Mouse (Mus musculus): Measurements from ENCODE around the gene Fam19a1. TPM values are rescaled to one million over a fixed set of nuclear protein-coding genes. Genes with fewer than 3 reads are reported as not detected.

Gene Fam19a1
- polyA plus RNA-seq, 1 experiment, result 0.20 TPM

- 68% methylated on average over 2 of the region's 2 CpGs for WGBS
- H3K4me3 ChIP-seq (ENCODE audit: insufficient read depth, low read depth, low read length), result no peak overlapping the region
- H3K27ac ChIP-seq (ENCODE audit: insufficient read depth, low read depth, low read length), result no peak overlapping the region
- DNase-seq, result no peak
- no peaks in the 10 kb centered on the region for H3K36me3 ChIP-seq (ENCODE audit: control insufficient read depth, insufficient read depth, low read length)
- no peaks in the 10 kb centered on the region for H3K27me3 ChIP-seq (replicated peaks; ENCODE audit: control insufficient read depth, insufficient read depth, low read length)
- H3K4me1 ChIP-seq (ENCODE audit: control insufficient read depth, insufficient read depth, low read length), result no peaks in the 10 kb centered on the region
- TF ChIP-seq CTCF (conservative IDR thresholded peaks at IDR 0.05; ENCODE audit: insufficient read depth, insufficient read length, low read depth, low read length) (no peak), POLR2A (IDR thresholded peaks at IDR 0.05; ENCODE audit: low read depth, low read length) (no peak)
Observed at GRCm38 (mm10) chr6:96254815-96255214, 141.9 kb downstream of the Fam19a1 start.

GRCm38 (mm10) chr6:96258651-96259050 lies 145.7 kb downstream of the Fam19a1 start:
- WGBS, result 90% methylated on average over 3 of the region's 3 CpGs
- TF ChIP-seq POLR2A (IDR thresholded peaks at IDR 0.05; ENCODE audit: low read depth, low read length) (no peak), CTCF (conservative IDR thresholded peaks at IDR 0.05; ENCODE audit: insufficient read depth, insufficient read length, low read depth, low read length) (no peak)
- no peak for DNase-seq

GRCm38 (mm10) chr6:96266456-96266855 lies 153.5 kb downstream of the Fam19a1 start:
- DNase-seq, result no peak
- TF ChIP-seq POLR2A (IDR thresholded peaks at IDR 0.05; ENCODE audit: low read depth, low read length) (no peak), CTCF (conservative IDR thresholded peaks at IDR 0.05; ENCODE audit: insufficient read depth, insufficient read length, low read depth, low read length) (no peak)

More at GRCm38 (mm10) chr6:96258651-96259050, 145.7 kb downstream of the Fam19a1 start:
- H3K36me3 ChIP-seq (ENCODE audit: control insufficient read depth, insufficient read depth, low read length), result no peaks in the 10 kb centered on the region
- H3K27me3 ChIP-seq (replicated peaks; ENCODE audit: control insufficient read depth, insufficient read depth, low read length), result no peaks in the 10 kb centered on the region; the same call in 1 of the 2 replicates
- H3K4me3 ChIP-seq (ENCODE audit: insufficient read depth, low read depth, low read length), result no peak overlapping the region
- H3K27ac ChIP-seq (ENCODE audit: insufficient read depth, low read depth, low read length), result no peak overlapping the region
- no peaks in the 10 kb centered on the region for H3K4me1 ChIP-seq (ENCODE audit: control insufficient read depth, insufficient read depth, low read length)

GRCm38 (mm10) chr6:96268788-96269187 lies 155.8 kb downstream of the Fam19a1 start:
- TF ChIP-seq CTCF (conservative IDR thresholded peaks at IDR 0.05; ENCODE audit: insufficient read depth, insufficient read length, low read depth, low read length) (no peak), POLR2A (IDR thresholded peaks at IDR 0.05; ENCODE audit: low read depth, low read length) (no peak)
- Histone ChIP-seq H3K27me3 (replicated peaks; ENCODE audit: control insufficient read depth, insufficient read depth, low read length) (no peaks in the 10 kb centered on the region), H3K36me3 (ENCODE audit: control insufficient read depth, insufficient read depth, low read length) (no peaks in the 10 kb centered on the region), H3K4me1 (ENCODE audit: control insufficient read depth, insufficient read depth, low read length) (no peaks in the 10 kb centered on the region), H3K4me3 (ENCODE audit: insufficient read depth, low read depth, low read length) (no peak overlapping the region), H3K27ac (ENCODE audit: insufficient read depth, low read depth, low read length) (no peak overlapping the region)
- DNase-seq, result no peak

More at GRCm38 (mm10) chr6:96266456-96266855, 153.5 kb downstream of the Fam19a1 start:
- no peak overlapping the region for H3K4me3 ChIP-seq (ENCODE audit: insufficient read depth, low read depth, low read length)
- WGBS, result 84% methylated on average over 4 of the region's 4 CpGs
- H3K36me3 ChIP-seq (ENCODE audit: control insufficient read depth, insufficient read depth, low read length), result no peaks in the 10 kb centered on the region
- H3K27me3 ChIP-seq (replicated peaks; ENCODE audit: control insufficient read depth, insufficient read depth, low read length), result no peaks in the 10 kb centered on the region
- H3K4me1 ChIP-seq (ENCODE audit: control insufficient read depth, insufficient read depth, low read length), result no peaks in the 10 kb centered on the region
- no peak overlapping the region for H3K27ac ChIP-seq (ENCODE audit: insufficient read depth, low read depth, low read length)

GRCm38 (mm10) chr6:96270436-96270835 lies 157.5 kb downstream of the Fam19a1 start:
- no peaks in the 10 kb centered on the region for H3K36me3 ChIP-seq (ENCODE audit: control insufficient read depth, insufficient read depth, low read length)
- DNase-seq, result no peak
- no peak overlapping the region for H3K4me3 ChIP-seq (ENCODE audit: insufficient read depth, low read depth, low read length)
- no peaks in the 10 kb centered on the region for H3K27me3 ChIP-seq (replicated peaks; ENCODE audit: control insufficient read depth, insufficient read depth, low read length)
- H3K27ac ChIP-seq (ENCODE audit: insufficient read depth, low read depth, low read length), result no peak overlapping the region
- WGBS, result 86% methylated on average over 5 of the region's 5 CpGs
- H3K4me1 ChIP-seq (ENCODE audit: control insufficient read depth, insufficient read depth, low read length), result no peaks in the 10 kb centered on the region
- TF ChIP-seq CTCF (conservative IDR thresholded peaks at IDR 0.05; ENCODE audit: insufficient read depth, insufficient read length, low read depth, low read length) (no peak), POLR2A (IDR thresholded peaks at IDR 0.05; ENCODE audit: low read depth, low read length) (no peak)

- no peaks in the 10 kb centered on the region for H3K4me1 ChIP-seq (ENCODE audit: control insufficient read depth, insufficient read depth, low read length)
- 85% methylated on average over 4 of the region's 4 CpGs for WGBS
Observed at GRCm38 (mm10) chr6:96283731-96284130, 170.8 kb downstream of the Fam19a1 start.

GRCm38 (mm10) chr6:96284590-96284989 lies 171.6 kb downstream of the Fam19a1 start:
- Histone ChIP-seq H3K4me1 (ENCODE audit: control insufficient read depth, insufficient read depth, low read length) (no peaks in the 10 kb centered on the region), H3K27ac (ENCODE audit: insufficient read depth, low read depth, low read length) (no peak overlapping the region), H3K4me3 (ENCODE audit: insufficient read depth, low read depth, low read length) (no peak overlapping the region), H3K36me3 (ENCODE audit: control insufficient read depth, insufficient read depth, low read length) (no peaks in the 10 kb centered on the region), H3K27me3 (replicated peaks; ENCODE audit: control insufficient read depth, insufficient read depth, low read length) (no peaks in the 10 kb centered on the region)
- TF ChIP-seq POLR2A (IDR thresholded peaks at IDR 0.05; ENCODE audit: low read depth, low read length), result no peak
- no peak for TF ChIP-seq CTCF (conservative IDR thresholded peaks at IDR 0.05; ENCODE audit: insufficient read depth, insufficient read length, low read depth, low read length)
- WGBS, result 82% methylated on average over 4 of the region's 4 CpGs
- no peak for DNase-seq

More at GRCm38 (mm10) chr6:96283731-96284130, 170.8 kb downstream of the Fam19a1 start:
- TF ChIP-seq CTCF (conservative IDR thresholded peaks at IDR 0.05; ENCODE audit: insufficient read depth, insufficient read length, low read depth, low read length) (no peak), POLR2A (IDR thresholded peaks at IDR 0.05; ENCODE audit: low read depth, low read length) (no peak)
- no peaks in the 10 kb centered on the region for H3K36me3 ChIP-seq (ENCODE audit: control insufficient read depth, insufficient read depth, low read length)
- DNase-seq, result no peak
- H3K27ac ChIP-seq (ENCODE audit: insufficient read depth, low read depth, low read length), result no peak overlapping the region
- H3K4me3 ChIP-seq (ENCODE audit: insufficient read depth, low read depth, low read length), result no peak overlapping the region
- H3K27me3 ChIP-seq (replicated peaks; ENCODE audit: control insufficient read depth, insufficient read depth, low read length), result no peaks in the 10 kb centered on the region

Measured in kidney, adult 2 months (tissue).